Mouse (Mus musculus) heart, adult 2 months (tissue): ENCODE measurements around the gene Olfr193. TPM values are rescaled to one million over a fixed set of nuclear protein-coding genes. Genes with fewer than 3 reads are reported as not detected.
"Not testable (repeated sequence)": the region's sequence is repeated elsewhere in the genome, so short reads cannot be mapped to it uniquely, and the experiment has no call there.

Experiments
- DNase-seq, 2 experiments: peaks; one replicate each; pipeline ENCODE4 v3.0.0; 2021
- H3K27ac ChIP-seq: fragments of 200-600 bp; 2 replicates; pipeline ENCODE4 v1.8.1; 2022
- H3K27me3 ChIP-seq: fragments of 200-500 bp; 2 replicates; pipeline ENCODE4 v1.6.1; 2012; ENCODE audit warnings: mild to moderate bottlenecking, low read length, inconsistent platforms, mixed read lengths; ENCODE audit not compliant: control insufficient read depth, insufficient read depth
- H3K36me3 ChIP-seq: fragments of 200-500 bp; 2 replicates; pipeline ENCODE4 v1.6.1; 2012; ENCODE audit warnings: low read length, inconsistent platforms; ENCODE audit not compliant: control insufficient read depth, insufficient read depth
- H3K4me1 ChIP-seq: fragments of 200-500 bp; 2 replicates; pipeline ENCODE4 v1.6.1; 2011; ENCODE audit warnings: low read length; ENCODE audit not compliant: control insufficient read depth, insufficient read depth
- H3K4me3 ChIP-seq: fragments of 200-600 bp; 2 replicates; pipeline ENCODE4 v1.8.1; 2022
- H3K79me2 ChIP-seq: fragments of 200-500 bp; replicated peaks from 2 replicates; pipeline ENCODE4 v1.6.1; 2012; ENCODE audit warnings: mild to moderate bottlenecking, inconsistent platforms, low read length, moderate library complexity, mixed read lengths; ENCODE audit not compliant: control insufficient read depth, insufficient read depth
- H3K9ac ChIP-seq: fragments of 200-500 bp; 2 replicates; pipeline ENCODE4 v1.6.1; 2012; ENCODE audit warnings: low read depth, mild to moderate bottlenecking, control low read depth, inconsistent platforms, low read length, mixed read lengths
- CTCF ChIP-seq: fragments of 200-600 bp; IDR thresholded peaks from 2 replicates; pipeline ENCODE4 v1.8.1; 2022; ENCODE audit warnings: antibody characterized with exemption, mild to moderate bottlenecking, moderate library complexity
- EP300 ChIP-seq: fragments of 200-500 bp; IDR thresholded peaks from 2 replicates; pipeline ENCODE4 v1.6.1; 2011; ENCODE audit warnings: low read depth, low read length, control low read depth; ENCODE audit not compliant: insufficient read depth
- POLR2A ChIP-seq: fragments of 200-500 bp; IDR thresholded peaks from 2 replicates; pipeline ENCODE4 v1.6.1; 2011; ENCODE audit warnings: mild to moderate bottlenecking, low read depth, low read length, control low read depth; ENCODE audit not compliant: insufficient read depth
- WGBS: fragments of 180-500 bp; shearing (Covaris S2); methylation state at CpG from one replicate; pipeline ENCODE4 v1.1.7; 2018; 5-methylcytosine and 5-hydroxymethylcytosine counted together
- intact Hi-C: fragments of 180-260 bp; cut with DNase I; formaldehyde crosslinking; loops from one replicate; pipeline ENCODE4 v1.15.1; 2025
- polyA plus RNA-seq: library from polyadenylated mRNA; depleted of rRNA; stranded (reverse); fragments of >200 nt; gene quantifications from 2 replicates; pipeline ENCODE4 v1.2.3, GENCODE M21; 2012; rRNA removed
- total RNA-seq, 2 experiments: library from RNA; stranded (reverse); gene quantifications; 2 replicates each; pipeline ENCODE4 v1.2.3; 2021

Olfr193 gene
- total and polyA plus RNA-seq, 3 experiments, result not detected

DNA sequence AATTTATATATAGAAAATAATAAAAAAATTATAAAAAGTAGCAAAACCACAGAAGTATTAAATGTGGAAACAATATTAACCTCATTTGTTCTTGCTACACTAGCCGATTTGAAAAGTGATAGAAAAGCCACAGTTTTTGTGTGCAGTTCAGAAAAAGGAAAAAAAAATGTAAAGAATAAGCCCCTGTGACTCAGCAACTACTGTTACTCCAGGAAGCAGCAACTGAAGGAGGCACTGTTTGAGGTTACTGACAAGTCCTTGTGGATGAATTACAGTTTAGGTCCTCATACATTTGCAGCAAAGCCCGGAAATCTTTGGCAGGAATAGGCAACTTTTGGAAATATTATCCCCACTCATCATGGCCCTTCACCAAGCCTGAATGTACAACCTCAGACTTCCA is 6.4 kb downstream of the Olfr193 start:
- DNase-seq, result no peak
- intact Hi-C loops, result no loop called here
- no peaks in the 10 kb centered on the region for H3K79me2 ChIP-seq
- no peak overlapping the region for H3K4me3 ChIP-seq
- no peak overlapping the region for H3K27ac ChIP-seq
- TF ChIP-seq CTCF (no peak), EP300 (no peak), POLR2A (no peak)
- 73% methylated on average over 2 of the region's 2 CpGs for WGBS
- no peak overlapping the region for H3K9ac ChIP-seq
- no peaks in the 10 kb centered on the region for H3K27me3 ChIP-seq
- H3K4me1 ChIP-seq, result no peaks in the 10 kb centered on the region
- no peaks in the 10 kb centered on the region for H3K36me3 ChIP-seq

DNA sequence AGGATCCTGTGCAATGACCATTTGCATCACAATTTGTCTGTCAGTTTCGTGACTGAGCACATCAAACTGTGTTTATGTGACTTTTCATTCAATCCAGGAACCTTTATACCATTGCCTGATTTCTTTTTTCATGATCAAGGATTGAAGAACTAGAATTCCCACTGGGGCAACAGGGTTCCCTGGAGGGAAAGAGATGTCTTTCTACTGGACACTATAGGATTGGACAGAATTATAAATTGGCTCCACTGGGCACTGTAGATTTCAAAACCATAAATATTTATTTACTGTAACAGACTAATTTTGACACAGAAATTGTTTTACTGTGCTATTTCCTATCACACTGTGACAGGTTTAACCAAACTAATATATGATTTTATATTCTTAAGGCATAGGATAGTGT is 22.0 kb downstream of the Olfr193 start, which contains the start of gene Olfr191:
Olfr191 (minus strand) TSS at position 101 of the 400 bp plus-strand sequence.
- H3K9ac ChIP-seq, H3K79me2 ChIP-seq, intact Hi-C loops, H3K4me1 ChIP-seq, H3K36me3 ChIP-seq, H3K4me3 ChIP-seq, H3K27ac ChIP-seq, H3K27me3 ChIP-seq, DNase-seq: not testable (repeated sequence)
- 42% methylated on average over 1 of the region's 1 CpGs for WGBS

DNA sequence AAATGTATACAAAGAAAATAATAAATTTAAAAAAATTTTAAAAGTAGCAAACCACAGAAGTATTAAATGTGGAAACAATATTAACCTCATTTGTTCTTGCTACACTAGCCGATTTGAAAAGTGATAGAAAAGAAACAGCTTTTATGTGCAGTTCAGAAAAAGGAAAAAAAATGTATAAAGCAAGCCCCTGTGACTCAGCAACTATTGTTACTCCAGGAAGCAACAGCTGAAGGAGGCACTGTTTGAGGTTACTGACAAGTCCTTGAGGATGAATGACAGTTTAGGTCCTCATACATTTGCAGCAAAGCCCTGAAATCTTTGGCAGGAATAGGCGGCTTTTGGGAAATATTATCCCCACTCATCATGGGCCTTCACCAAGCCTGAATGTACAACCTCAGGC is 30.6 kb downstream of the Olfr193 start:
- H3K9ac ChIP-seq, H3K36me3 ChIP-seq, H3K79me2 ChIP-seq, H3K4me1 ChIP-seq, H3K4me3 ChIP-seq, H3K27ac ChIP-seq, intact Hi-C loops, H3K27me3 ChIP-seq, DNase-seq: not testable (repeated sequence)
- 62% methylated on average over 2 of the region's 2 CpGs for WGBS

DNA sequence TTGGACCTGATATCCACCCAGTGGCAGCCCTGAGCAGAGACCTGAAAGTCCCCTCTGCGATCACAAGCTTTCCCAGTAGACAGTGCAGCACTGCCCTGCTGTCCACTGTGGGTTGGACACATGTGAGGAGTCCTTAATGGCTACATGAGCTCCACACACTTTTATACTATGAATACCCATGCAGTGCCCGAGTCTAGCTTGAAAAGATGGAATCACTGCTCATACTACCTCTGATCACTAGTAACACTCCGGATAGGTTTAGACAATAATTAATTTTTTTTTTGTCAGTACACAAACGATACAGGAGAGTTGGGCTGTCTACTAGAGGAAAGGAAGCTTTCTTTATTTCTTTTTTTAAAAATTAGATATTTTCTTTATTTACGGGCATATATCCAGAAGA is 33.8 kb downstream of the Olfr193 start, which contains the start of gene Olfr190:
Olfr190 (minus strand) TSS at position 101 of the 400 bp plus-strand sequence.
- DNase-seq, result no peak

DNA sequence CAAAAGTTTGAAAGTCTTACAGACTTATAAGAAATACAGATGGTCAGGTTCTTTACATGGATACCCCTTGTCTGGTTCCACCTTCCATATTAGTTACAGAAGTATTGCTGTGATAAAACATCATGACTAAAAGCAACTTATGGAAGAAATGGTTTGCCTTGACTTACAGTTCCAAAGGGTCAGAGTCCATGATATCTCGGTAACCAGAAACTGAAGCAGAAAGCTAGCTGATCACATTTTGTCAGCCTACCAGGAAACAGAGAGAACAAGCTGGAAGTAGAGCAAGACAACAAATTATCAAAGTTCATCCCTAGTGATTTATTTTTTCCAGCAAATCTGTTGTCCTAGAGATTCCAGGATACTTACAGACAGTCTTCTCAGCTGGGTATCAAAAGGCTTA is 38.2 kb downstream of the Olfr193 start:
- Histone ChIP-seq H3K4me3 (no peak overlapping the region), H3K9ac (no peak overlapping the region), H3K27ac (no peak overlapping the region), H3K36me3 (no peaks in the 10 kb centered on the region), H3K27me3 (no peaks in the 10 kb centered on the region), H3K4me1 (no peaks in the 10 kb centered on the region), H3K79me2 (no peaks in the 10 kb centered on the region)
- 73% methylated on average over 1 of the region's 1 CpGs for WGBS
- no peak for DNase-seq
- TF ChIP-seq POLR2A (no peak), CTCF (no peak), EP300 (no peak)
- intact Hi-C loops, result no loop called here

More for the DNA sequence above, 33.8 kb downstream of the Olfr193 start, which contains the start of gene Olfr190:
- Histone ChIP-seq H3K79me2 (no peaks in the 10 kb centered on the region), H3K4me1 (no peaks in the 10 kb centered on the region), H3K36me3 (no peaks in the 10 kb centered on the region), H3K27ac (no peak within 1 kb of the TSS), H3K27me3 (no peaks in the 10 kb centered on the region), H3K4me3 (no peak within 1 kb of the TSS), H3K9ac (no peak within 1 kb of the TSS)
- 79% methylated on average over 5 of the region's 5 CpGs for WGBS
- intact Hi-C loops, result no loop called here
- no peak for TF ChIP-seq EP300
- no peak for TF ChIP-seq CTCF
- TF ChIP-seq POLR2A, result no peak

DNA sequence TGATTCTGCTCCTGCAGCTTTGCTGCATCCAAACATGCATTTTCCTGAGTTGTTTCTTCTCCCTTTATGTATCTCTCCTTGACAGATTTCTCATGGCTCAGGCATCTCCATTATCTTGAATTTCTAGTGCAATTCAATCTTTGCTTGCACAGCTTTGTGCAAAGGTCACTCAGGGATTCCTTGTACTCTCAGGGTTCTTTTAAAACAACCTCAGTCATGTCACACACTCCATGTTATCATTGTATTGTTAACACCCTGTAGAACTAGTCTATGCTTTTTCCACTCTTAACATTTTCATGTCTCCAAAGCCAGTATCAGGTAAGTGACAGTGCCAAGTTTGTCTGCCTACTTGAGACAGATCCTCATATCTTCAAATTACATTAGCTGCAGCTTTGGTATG is 39.9 kb downstream of the Olfr193 start:
- intact Hi-C loops, result no loop called here

DNA sequence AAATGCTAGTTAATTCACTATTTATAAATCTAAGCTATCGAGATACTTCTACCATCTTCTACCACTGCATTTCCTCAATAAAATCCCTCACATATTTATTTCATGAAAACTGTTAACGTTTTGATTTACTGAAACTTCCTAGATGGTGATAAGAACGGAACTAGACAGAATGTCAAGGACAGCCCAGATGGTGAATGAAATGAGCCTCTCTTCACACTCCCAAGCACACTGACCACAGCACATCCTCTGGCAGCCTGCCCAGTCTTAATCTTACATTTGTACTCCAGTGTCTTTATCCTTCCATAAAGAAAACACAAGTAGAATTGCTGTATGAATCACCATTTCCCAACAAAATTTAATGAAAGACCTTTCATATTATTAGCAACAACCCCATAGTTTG is 49.3 kb downstream of the Olfr193 start:
- H3K27me3 ChIP-seq, H3K27ac ChIP-seq, intact Hi-C loops, DNase-seq, H3K4me3 ChIP-seq, H3K79me2 ChIP-seq, H3K36me3 ChIP-seq, H3K9ac ChIP-seq, H3K4me1 ChIP-seq: not testable (repeated sequence)
- 25% methylated on average over 3 of the region's 3 CpGs for WGBS

More for the DNA sequence above, 39.9 kb downstream of the Olfr193 start:
- Histone ChIP-seq H3K27me3 (no peaks in the 10 kb centered on the region), H3K79me2 (no peaks in the 10 kb centered on the region), H3K4me1 (no peaks in the 10 kb centered on the region), H3K27ac (no peak overlapping the region), H3K9ac (no peak overlapping the region), H3K36me3 (no peaks in the 10 kb centered on the region), H3K4me3 (no peak overlapping the region)
- TF ChIP-seq CTCF, result no peak
- TF ChIP-seq POLR2A, result no peak
- TF ChIP-seq EP300, result no peak
- no peak for DNase-seq

Other genes starting within 250 kb of the Olfr193 start
- not detected for gene Olfr177, start 237.1 kb downstream of the Olfr193 start, total RNA-seq
- gene Olfr177, start 237.1 kb downstream of the Olfr193 start, polyA plus RNA-seq, result not detected in 2 replicates
- gene Olfr178, start 219.8 kb downstream of the Olfr193 start, total RNA-seq, result not detected
- gene Olfr178, start 219.8 kb downstream of the Olfr193 start, polyA plus RNA-seq, result not detected in 2 replicates
- gene Olfr181, start 183.1 kb downstream of the Olfr193 start, total RNA-seq, result not detected
- gene Olfr181, start 183.1 kb downstream of the Olfr193 start, polyA plus RNA-seq, result not detected in 2 replicates
- not detected for gene Olfr180, start 182.5 kb downstream of the Olfr193 start, total RNA-seq
- not detected in 2 replicates for gene Olfr180, start 182.5 kb downstream of the Olfr193 start, polyA plus RNA-seq
- gene Olfr183, start 116.5 kb downstream of the Olfr193 start, total RNA-seq, result not detected
- gene Olfr183, start 116.5 kb downstream of the Olfr193 start, polyA plus RNA-seq, result not detected in 2 replicates
- gene Olfr186, start 81.6 kb downstream of the Olfr193 start, total RNA-seq, result not detected
- gene Olfr186, start 81.6 kb downstream of the Olfr193 start, polyA plus RNA-seq, result not detected in 2 replicates
- gene Olfr187, start 72.1 kb downstream of the Olfr193 start, total RNA-seq, result not detected
- not detected in 2 replicates for gene Olfr187, start 72.1 kb downstream of the Olfr193 start, polyA plus RNA-seq
- not detected for gene Olfr190, start 33.9 kb downstream of the Olfr193 start, total RNA-seq
- not detected in 2 replicates for gene Olfr190, start 33.9 kb downstream of the Olfr193 start, polyA plus RNA-seq
- gene Olfr191, start 22.1 kb downstream of the Olfr193 start, total RNA-seq, result not detected
- not detected in 2 replicates for gene Olfr191, start 22.1 kb downstream of the Olfr193 start, polyA plus RNA-seq
- gene Olfr194, start 9.2 kb upstream of the Olfr193 start, total RNA-seq, result not detected
- gene Olfr194, start 9.2 kb upstream of the Olfr193 start, polyA plus RNA-seq, result not detected in 2 replicates
- not detected for gene Olfr195, start 35.2 kb upstream of the Olfr193 start, total RNA-seq
- gene Olfr195, start 35.2 kb upstream of the Olfr193 start, polyA plus RNA-seq, result not detected in 2 replicates
- gene Olfr196, start 58.6 kb upstream of the Olfr193 start, total RNA-seq, result not detected
- gene Olfr196, start 58.6 kb upstream of the Olfr193 start, polyA plus RNA-seq, result not detected in 2 replicates
- gene Olfr198, start 91.7 kb upstream of the Olfr193 start, total RNA-seq, result not detected
- not detected in 2 replicates for gene Olfr198, start 91.7 kb upstream of the Olfr193 start, polyA plus RNA-seq
- gene Olfr199, start 107.9 kb upstream of the Olfr193 start, total RNA-seq, result not detected
- not detected in 2 replicates for gene Olfr199, start 107.9 kb upstream of the Olfr193 start, polyA plus RNA-seq
- not detected for gene Olfr201, start 160.8 kb upstream of the Olfr193 start, total RNA-seq
- gene Olfr201, start 160.8 kb upstream of the Olfr193 start, polyA plus RNA-seq, result not detected in 2 replicates
- not detected for gene Olfr202, start 174.9 kb upstream of the Olfr193 start, total RNA-seq
- not detected in 2 replicates for gene Olfr202, start 174.9 kb upstream of the Olfr193 start, polyA plus RNA-seq
- not detected for gene Olfr203, start 187.0 kb upstream of the Olfr193 start, total RNA-seq
- gene Olfr203, start 187.0 kb upstream of the Olfr193 start, polyA plus RNA-seq, result not detected in 2 replicates
- not detected for gene Olfr204, start 206.4 kb upstream of the Olfr193 start, total RNA-seq
- not detected in 2 replicates for gene Olfr204, start 206.4 kb upstream of the Olfr193 start, polyA plus RNA-seq
- gene Olfr205, start 219.3 kb upstream of the Olfr193 start, total RNA-seq, result not detected
- not detected in 2 replicates for gene Olfr205, start 219.3 kb upstream of the Olfr193 start, polyA plus RNA-seq
- gene Olfr206, start 237.4 kb upstream of the Olfr193 start, total RNA-seq, result not detected
- gene Olfr206, start 237.4 kb upstream of the Olfr193 start, polyA plus RNA-seq, result not detected in 2 replicates